Mouse (Mus musculus) MEL (cell line): ENCODE results near the gene Prcc. TPM values are rescaled to one million over a fixed set of nuclear protein-coding genes. Genes with fewer than 3 reads are reported as not detected.

Experiments
- DNase-seq: peaks from one replicate; pipeline ENCODE4 v3.0.0; 2011; ENCODE audit warnings: low read depth, low spot score
- H3K27ac ChIP-seq: 2 replicates; pipeline ENCODE4 v1.5.1; 2012; ENCODE audit warnings: low read depth, mild to moderate bottlenecking, control low read depth, low read length, moderate library complexity; ENCODE audit not compliant: control insufficient read depth
- H3K27me3 ChIP-seq, 2 experiments: fragments of 150-350 bp in 1 of 2; sonication (generic) in 1 of 2; 2 replicates each; pipeline ENCODE4 v1.6.1; 2012; ENCODE audit warnings: low read length in 2 of 2, mild to moderate bottlenecking in 2 of 2, improper control_type of control experiment in 1 of 2, moderate library complexity in 1 of 2; ENCODE audit not compliant: insufficient read depth in 2 of 2, control insufficient read depth in 1 of 2
- H3K36me3 ChIP-seq, 2 experiments: 2 replicates each; pipeline ENCODE4 v1.6.1; 2012 to 2014; ENCODE audit warnings: low read length in 2 of 2, improper control_type of control experiment in 1 of 2, inconsistent platforms in 1 of 2, mild to moderate bottlenecking in 1 of 2; ENCODE audit not compliant: insufficient read depth in 2 of 2, control insufficient read depth in 1 of 2
- H3K4me1 ChIP-seq, 2 experiments: fragments of 150-350 bp in 1 of 2; sonication (generic) in 1 of 2; 2 replicates each; pipeline ENCODE4 v1.6.1; 2012; ENCODE audit warnings: low read length in 2 of 2, improper control_type of control experiment in 1 of 2, mild to moderate bottlenecking in 1 of 2; ENCODE audit not compliant: insufficient read depth in 2 of 2, control insufficient read depth in 1 of 2
- H3K4me3 ChIP-seq, 2 experiments: fragments of 150-350 bp in 1 of 2; sonication (generic) in 1 of 2; 2 replicates each; pipeline ENCODE4 v1.5.1; 2012; ENCODE audit warnings: low read depth in 2 of 2, low read length in 2 of 2, mild to moderate bottlenecking in 2 of 2, moderate library complexity in 2 of 2, control low read depth in 1 of 2, improper control_type of control experiment in 1 of 2; ENCODE audit not compliant: control insufficient read depth in 1 of 2, insufficient read depth in 1 of 2
- H3K79me2 ChIP-seq: 2 replicates; pipeline ENCODE4 v1.6.1; 2012; ENCODE audit warnings: mild to moderate bottlenecking, low read length, moderate library complexity; ENCODE audit not compliant: control insufficient read depth, poor library complexity, insufficient read depth
- H3K9ac ChIP-seq: 2 replicates; pipeline ENCODE4 v1.6.1; 2012; ENCODE audit warnings: low read depth, mild to moderate bottlenecking, control low read depth, low read length, moderate library complexity; ENCODE audit not compliant: control insufficient read depth, poor library complexity, severe bottlenecking
- H3K9me3 ChIP-seq: fragments of 150-350 bp; sonication (generic); replicated peaks from 2 replicates; pipeline ENCODE4 v1.6.1; 2012; ENCODE audit warnings: mild to moderate bottlenecking, low read length, improper control_type of control experiment, moderate library complexity; ENCODE audit not compliant: insufficient read depth
- CHD2 ChIP-seq: IDR thresholded peaks from 2 replicates; pipeline ENCODE4 v1.6.1; 2011; ENCODE audit warnings: low read length, improper control_type of control experiment
- CTCF ChIP-seq, 3 experiments: IDR thresholded peaks in 2 of 3; conservative IDR thresholded peaks in 1 of 3; 2 replicates each; pipeline ENCODE4 v1.5.1; 2011 to 2012; ENCODE audit warnings: low read length in 3 of 3, low read depth in 2 of 3, mild to moderate bottlenecking in 2 of 3, improper control_type of control experiment in 1 of 3, inconsistent platforms in 1 of 3, mixed read lengths in 1 of 3, moderate library complexity in 1 of 3; ENCODE audit not compliant: control insufficient read depth in 1 of 3, insufficient read depth in 1 of 3, poor library complexity in 1 of 3, severe bottlenecking in 1 of 3
- E2F4 ChIP-seq: IDR thresholded peaks from 2 replicates; pipeline ENCODE4 v1.6.1; 2011; ENCODE audit warnings: low read depth, low read length, improper control_type of control experiment, borderline replicate concordance
- ELF1 ChIP-seq: IDR thresholded peaks from 2 replicates; pipeline ENCODE4 v1.6.1; 2014; ENCODE audit warnings: low read depth, mild to moderate bottlenecking, inconsistent platforms, low read length, improper control_type of control experiment, moderate library complexity
- JUND ChIP-seq: IDR thresholded peaks from 2 replicates; pipeline ENCODE4 v1.6.1; 2011; ENCODE audit warnings: low read depth, mild to moderate bottlenecking, improper control_type of control experiment, low read length
- MAFK ChIP-seq: IDR thresholded peaks from 2 replicates; pipeline ENCODE4 v1.6.1; 2011; ENCODE audit warnings: low read depth, mild to moderate bottlenecking, low read length, improper control_type of control experiment, borderline replicate concordance
- MAX ChIP-seq: IDR thresholded peaks from 2 replicates; pipeline ENCODE4 v1.6.1; 2011; ENCODE audit warnings: low read length, improper control_type of control experiment
- NRF1 ChIP-seq: IDR thresholded peaks from 2 replicates; pipeline ENCODE4 v1.6.1; 2014; ENCODE audit warnings: low read depth, mild to moderate bottlenecking, inconsistent platforms, low read length, improper control_type of control experiment, moderate library complexity; ENCODE audit not compliant: poor library complexity, insufficient read depth, severe bottlenecking
- RAD21 ChIP-seq: IDR thresholded peaks from 2 replicates; pipeline ENCODE4 v1.6.1; 2011; ENCODE audit warnings: mild to moderate bottlenecking, low read depth, low read length, improper control_type of control experiment
- SIN3A ChIP-seq: IDR thresholded peaks from 2 replicates; pipeline ENCODE4 v1.6.1; 2012; ENCODE audit warnings: low read length, improper control_type of control experiment, inconsistent platforms
- SMC3 ChIP-seq: IDR thresholded peaks from 2 replicates; pipeline ENCODE4 v1.6.1; 2011; ENCODE audit warnings: low read depth, low read length, improper control_type of control experiment
- UBTF ChIP-seq: IDR thresholded peaks from 2 replicates; pipeline ENCODE4 v1.6.1; 2012; ENCODE audit warnings: low read depth, mild to moderate bottlenecking, inconsistent platforms, low read length, improper control_type of control experiment, moderate library complexity, borderline replicate concordance; ENCODE audit not compliant: insufficient read depth
- USF2 ChIP-seq, 2 experiments: IDR thresholded peaks; 2 replicates each; pipeline ENCODE4 v1.6.1; 2011 to 2012; ENCODE audit warnings: improper control_type of control experiment in 2 of 2, low read length in 2 of 2, borderline replicate concordance in 1 of 2, inconsistent platforms in 1 of 2, low read depth in 1 of 2, mild to moderate bottlenecking in 1 of 2; ENCODE audit not compliant: insufficient read depth in 1 of 2
- ZC3H11A ChIP-seq: IDR thresholded peaks from 2 replicates; pipeline ENCODE4 v1.6.1; 2012; ENCODE audit warnings: low read depth, mild to moderate bottlenecking, inconsistent platforms, low read length, improper control_type of control experiment
- ZMIZ1 ChIP-seq: IDR thresholded peaks from 2 replicates; pipeline ENCODE4 v1.6.1; 2012; ENCODE audit warnings: low read depth, mild to moderate bottlenecking, inconsistent platforms, low read length, improper control_type of control experiment, moderate library complexity
- ZNF384 ChIP-seq: IDR thresholded peaks from 2 replicates; pipeline ENCODE4 v1.6.1; 2012; ENCODE audit warnings: low read depth, mild to moderate bottlenecking, inconsistent platforms, low read length, improper control_type of control experiment
- polyA plus RNA-seq, 2 experiments: library from polyadenylated mRNA; stranded (reverse) in 1 of 2; unstranded in 1 of 2; fragments of >175 nt in 1 of 2; fragments of >200 nt in 1 of 2; gene quantifications; 2 replicates each; pipeline versions ENCODE4 v1.2.1 to v1.2.4; 2012; ENCODE audit warnings: low replicate concordance in 2 of 2, low read depth in 1 of 2; ENCODE audit not compliant: insufficient read length in 2 of 2, insufficient read depth in 1 of 2, missing spikeins in 1 of 2
- total RNA-seq: library from RNA; depleted of rRNA; stranded (reverse); fragments of 300-350 nt; gene quantifications from 2 replicates; pipeline ENCODE4 v1.2.3, GENCODE M21; 2012

Prcc gene
- total and polyA plus RNA-seq, 3 experiments: 47.0 to 65.9 TPM; not detected in 1

DNA sequence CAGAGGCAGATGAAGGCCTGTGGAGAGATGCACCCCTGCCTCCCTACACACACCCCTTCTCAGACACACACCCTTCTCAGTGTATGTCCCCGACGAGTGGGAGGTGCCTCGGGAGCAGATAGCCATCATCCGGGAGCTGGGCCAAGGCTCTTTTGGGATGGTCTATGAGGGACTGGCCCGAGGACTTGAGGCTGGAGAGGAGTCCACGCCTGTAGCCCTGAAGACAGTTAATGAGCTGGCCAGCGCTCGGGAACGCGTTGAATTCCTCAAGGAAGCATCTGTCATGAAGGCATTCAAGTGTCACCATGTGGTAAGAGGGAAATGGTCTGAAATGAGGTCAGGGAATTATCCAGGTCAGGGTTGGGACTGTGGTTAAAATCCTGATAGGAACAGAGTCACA is 72.5 kb downstream of the Prcc start:
- peaks cover 0 to 3% of the 10 kb centered on the region in 2 experiments; a peak in 2 of 4 replicates for H3K4me1 ChIP-seq
- H3K36me3 ChIP-seq: peaks cover 0 to 4% of the 10 kb centered on the region in 2 experiments; a peak in 1 of 4 replicates
- no peaks in the 10 kb centered on the region for H3K9me3 ChIP-seq
- no peak overlapping the region for H3K27ac ChIP-seq
- no peak overlapping the region for H3K4me3 ChIP-seq
- no peaks in the 10 kb centered on the region for H3K27me3 ChIP-seq
- no peak for TF ChIP-seq JUND
- no peak for DNase-seq
- no peaks in the 10 kb centered on the region for H3K79me2 ChIP-seq
- no peak overlapping the region for H3K9ac ChIP-seq

DNA sequence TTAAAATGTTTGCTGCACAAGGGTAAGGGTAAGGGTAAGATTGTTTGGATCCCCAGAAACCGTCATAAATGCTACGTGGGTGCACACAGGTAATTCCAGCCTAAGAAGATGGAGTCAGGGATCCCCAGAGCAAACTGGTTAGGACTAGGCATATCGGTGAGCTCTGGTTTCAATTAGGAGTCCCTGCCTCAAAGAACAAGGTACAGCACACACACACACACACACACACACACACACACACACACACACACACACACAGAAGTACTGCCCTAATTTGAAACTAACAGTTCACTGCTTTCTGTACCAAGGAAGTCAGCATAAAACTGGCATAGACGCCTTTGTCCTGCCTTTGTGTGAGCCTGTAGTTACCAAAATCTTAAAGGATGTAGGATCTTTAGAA is 73.0 kb downstream of the Prcc start:
- no peak overlapping the region for H3K4me3 ChIP-seq
- H3K27ac ChIP-seq: no peak overlapping the region
- H3K9ac ChIP-seq: no peak overlapping the region
- no peaks in the 10 kb centered on the region for H3K27me3 ChIP-seq
- H3K79me2 ChIP-seq: no peaks in the 10 kb centered on the region
- H3K36me3 ChIP-seq: peaks cover 0 to 4% of the 10 kb centered on the region in 2 experiments; a peak in 1 of 4 replicates
- H3K9me3 ChIP-seq: no peaks in the 10 kb centered on the region
- DNase-seq: no peak
- TF ChIP-seq ZNF384 (no peak), SIN3A (no peak), NRF1 (no peak)
- peaks cover 0 to 3% of the 10 kb centered on the region in 2 experiments; a peak in 2 of 4 replicates for H3K4me1 ChIP-seq

DNA sequence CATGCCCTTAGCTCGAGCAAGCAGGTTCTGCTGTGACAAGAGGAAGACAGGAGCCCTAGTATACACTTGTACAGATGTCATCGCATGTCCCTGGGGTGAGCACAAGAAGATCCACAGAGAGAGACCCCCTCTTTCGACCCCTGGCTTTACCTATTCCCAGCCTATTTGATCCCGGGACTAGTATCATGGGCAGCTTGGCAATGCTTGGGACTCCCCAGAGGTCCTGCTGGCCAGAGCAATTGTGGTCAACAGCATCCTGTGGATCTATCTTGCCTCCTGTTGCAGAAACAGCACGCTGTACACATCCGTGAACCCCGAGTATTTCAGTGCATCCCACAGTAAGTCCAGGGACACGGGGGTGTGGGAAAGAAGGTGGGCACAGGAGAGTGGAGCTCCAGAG is 74.1 kb downstream of the Prcc start:
- no peak for TF ChIP-seq E2F4
- no peak for TF ChIP-seq ELF1
- no peak for TF ChIP-seq UBTF
- TF ChIP-seq SMC3: no peak
- no peak for TF ChIP-seq NRF1
- no peak for TF ChIP-seq CTCF (IDR thresholded peaks at IDR 0.05 in 2 of 3, conservative IDR thresholded peaks at IDR 0.05 in 1 of 3; ENCODE audit: control insufficient read depth in 1 of 3, insufficient read depth in 1 of 3, low read depth in 2 of 3, low read length in 3 of 3, poor library complexity in 1 of 3, severe bottlenecking in 1 of 3)
- TF ChIP-seq ZC3H11A: no peak
- TF ChIP-seq CHD2: no peak
- TF ChIP-seq ZMIZ1: no peak
- TF ChIP-seq RAD21: no peak
- TF ChIP-seq MAFK: no peak
- TF ChIP-seq MAX: no peak
- no peak for TF ChIP-seq USF2 (IDR thresholded peaks at IDR 0.05; ENCODE audit: borderline replicate concordance in 1 of 2, insufficient read depth in 1 of 2, low read depth in 1 of 2, low read length in 2 of 2)
- TF ChIP-seq JUND: no peak
- TF ChIP-seq ZNF384: no peak
- Histone ChIP-seq H3K27me3 (no peaks in the 10 kb centered on the region), H3K27ac (no peak overlapping the region), H3K36me3 (no peaks in the 10 kb centered on the region), H3K79me2 (no peaks in the 10 kb centered on the region), H3K9me3 (no peaks in the 10 kb centered on the region), H3K4me1 (peaks cover 0 to 3% of the 10 kb centered on the region in 2 experiments; a peak in 2 of 4 replicates), H3K9ac (no peak overlapping the region), H3K4me3 (no peak overlapping the region)
- DNase-seq: no peak
